Mouse (Mus musculus): ENCODE data around the gene Crls1. TPM values are rescaled to one million over a fixed set of nuclear protein-coding genes. Genes with fewer than 3 reads are reported as not detected.

The Crls1 gene
- polyA plus RNA-seq, 1 experiment from 2014 or later, result 18.9 TPM

- ATAC-seq, result no peak
- no peak overlapping the region for H3K27ac ChIP-seq (ENCODE audit: low read depth)
- no peak overlapping the region for H3K4me2 ChIP-seq (ENCODE audit: low read depth, low read length)
- no peaks in the 10 kb centered on the region for H3K4me1 ChIP-seq (ENCODE audit: insufficient read depth)
- 44% methylated on average over 1 of the region's 1 CpGs for WGBS (ENCODE audit: insufficient replicate concordance)
- no peaks in the 10 kb centered on the region for H3K27me3 ChIP-seq (ENCODE audit: insufficient read depth, low read length)
- TF ChIP-seq EP300 (IDR thresholded peaks at IDR 0.05; ENCODE audit: low read depth) (no peak), CTCF (IDR thresholded peaks at IDR 0.05; ENCODE audit: low read depth) (no peak)
- H3K4me3 ChIP-seq (ENCODE audit: low read depth, low read length), result no peak overlapping the region
- no peaks in the 10 kb centered on the region for H3K9me3 ChIP-seq (ENCODE audit: low read length)
- no peak overlapping the region for H3K9ac ChIP-seq (replicated peaks)
- no peak for DNase-seq
- no peaks in the 10 kb centered on the region for H3K36me3 ChIP-seq (replicated peaks; ENCODE audit: insufficient read depth, low read length)
These were observed 54.1 kb downstream of the Crls1 start for GRCm38 (mm10) chr2:132900596-132900995.

GRCm38 (mm10) chr2:132901636-132902035 is 55.2 kb downstream of the Crls1 start:
- Histone ChIP-seq H3K9ac (replicated peaks) (no peak overlapping the region), H3K27me3 (ENCODE audit: insufficient read depth, low read length) (no peaks in the 10 kb centered on the region)

GRCm38 (mm10) chr2:132902056-132902455 is 55.6 kb downstream of the Crls1 start:
- Histone ChIP-seq H3K36me3 (replicated peaks; ENCODE audit: insufficient read depth, low read length) (no peaks in the 10 kb centered on the region), H3K4me3 (ENCODE audit: low read depth, low read length) (no peak overlapping the region), H3K9ac (replicated peaks) (no peak overlapping the region), H3K27me3 (ENCODE audit: insufficient read depth, low read length) (no peaks in the 10 kb centered on the region), H3K4me2 (ENCODE audit: low read depth, low read length) (no peak overlapping the region), H3K9me3 (ENCODE audit: low read length) (no peaks in the 10 kb centered on the region), H3K4me1 (ENCODE audit: insufficient read depth) (no peaks in the 10 kb centered on the region), H3K27ac (ENCODE audit: low read depth) (no peak overlapping the region)
- TF ChIP-seq CTCF (IDR thresholded peaks at IDR 0.05; ENCODE audit: low read depth) (no peak), EP300 (IDR thresholded peaks at IDR 0.05; ENCODE audit: low read depth) (no peak)
- DNase-seq, result no peak
- 79% methylated on average over 3 of the region's 4 CpGs for WGBS (ENCODE audit: insufficient replicate concordance)
- ATAC-seq, result no peak

More at GRCm38 (mm10) chr2:132901636-132902035, 55.2 kb downstream of the Crls1 start:
- Histone ChIP-seq H3K4me1 (ENCODE audit: insufficient read depth) (no peaks in the 10 kb centered on the region), H3K4me2 (ENCODE audit: low read depth, low read length) (no peak overlapping the region), H3K9me3 (ENCODE audit: low read length) (no peaks in the 10 kb centered on the region), H3K36me3 (replicated peaks; ENCODE audit: insufficient read depth, low read length) (no peaks in the 10 kb centered on the region), H3K27ac (ENCODE audit: low read depth) (no peak overlapping the region), H3K4me3 (ENCODE audit: low read depth, low read length) (no peak overlapping the region)
- DNase-seq (no peak), ATAC-seq (no peak)
- TF ChIP-seq CTCF (IDR thresholded peaks at IDR 0.05; ENCODE audit: low read depth) (no peak), EP300 (IDR thresholded peaks at IDR 0.05; ENCODE audit: low read depth) (no peak)
- WGBS (ENCODE audit: insufficient replicate concordance), result 70% methylated on average over 4 of the region's 4 CpGs

- H3K9ac ChIP-seq (replicated peaks), result no peak overlapping the region
- no peaks in the 10 kb centered on the region for H3K9me3 ChIP-seq (ENCODE audit: low read length)
- no peak for TF ChIP-seq EP300 (IDR thresholded peaks at IDR 0.05; ENCODE audit: low read depth)
- TF ChIP-seq CTCF (IDR thresholded peaks at IDR 0.05; ENCODE audit: low read depth), result peak; percentile 80
- H3K27ac ChIP-seq (ENCODE audit: low read depth), result no peak overlapping the region
- no peaks in the 10 kb centered on the region for H3K36me3 ChIP-seq (replicated peaks; ENCODE audit: insufficient read depth, low read length)
- no peak overlapping the region for H3K4me2 ChIP-seq (ENCODE audit: low read depth, low read length)
- 27% methylated on average over 3 of the region's 3 CpGs for WGBS (ENCODE audit: insufficient replicate concordance)
- no peak overlapping the region for H3K4me3 ChIP-seq (ENCODE audit: low read depth, low read length)
- H3K4me1 ChIP-seq (ENCODE audit: insufficient read depth), result no peaks in the 10 kb centered on the region
- no peaks in the 10 kb centered on the region for H3K27me3 ChIP-seq (ENCODE audit: insufficient read depth, low read length)
- ATAC-seq, result peak; percentile 88
- peak; percentile 39 for DNase-seq
These were observed 57.0 kb downstream of the Crls1 start for GRCm38 (mm10) chr2:132903498-132903897.

GRCm38 (mm10) chr2:132904961-132905360 is 58.5 kb downstream of the Crls1 start:
- TF ChIP-seq EP300 (IDR thresholded peaks at IDR 0.05; ENCODE audit: low read depth), result no peak
- no peak for TF ChIP-seq CTCF (IDR thresholded peaks at IDR 0.05; ENCODE audit: low read depth)
- H3K9ac ChIP-seq (replicated peaks), result no peak overlapping the region
- H3K27ac ChIP-seq (ENCODE audit: low read depth), result no peak overlapping the region
- DNase-seq (no peak), ATAC-seq (no peak)
- WGBS (ENCODE audit: insufficient replicate concordance), result 41% methylated on average over 2 of the region's 2 CpGs
- no peaks in the 10 kb centered on the region for H3K36me3 ChIP-seq (replicated peaks; ENCODE audit: insufficient read depth, low read length)
- no peaks in the 10 kb centered on the region for H3K4me1 ChIP-seq (ENCODE audit: insufficient read depth)
- H3K4me3 ChIP-seq (ENCODE audit: low read depth, low read length), result no peak overlapping the region
- no peaks in the 10 kb centered on the region for H3K9me3 ChIP-seq (ENCODE audit: low read length)
- H3K4me2 ChIP-seq (ENCODE audit: low read depth, low read length), result no peak overlapping the region
- H3K27me3 ChIP-seq (ENCODE audit: insufficient read depth, low read length), result no peaks in the 10 kb centered on the region

GRCm38 (mm10) chr2:132906763-132907162 is 60.3 kb downstream of the Crls1 start:
- TF ChIP-seq CTCF (IDR thresholded peaks at IDR 0.05; ENCODE audit: low read depth) (peak; percentile 72), EP300 (IDR thresholded peaks at IDR 0.05; ENCODE audit: low read depth) (no peak)
- peak; percentile 23 for DNase-seq
- H3K27ac ChIP-seq (ENCODE audit: low read depth), result no peak overlapping the region
- H3K9me3 ChIP-seq (ENCODE audit: low read length), result no peaks in the 10 kb centered on the region
- no peaks in the 10 kb centered on the region for H3K27me3 ChIP-seq (ENCODE audit: insufficient read depth, low read length)
- ATAC-seq, result no peak
- no peak overlapping the region for H3K9ac ChIP-seq (replicated peaks)
- no peaks in the 10 kb centered on the region for H3K36me3 ChIP-seq (replicated peaks; ENCODE audit: insufficient read depth, low read length)
- no peak overlapping the region for H3K4me2 ChIP-seq (ENCODE audit: low read depth, low read length)
- no peaks in the 10 kb centered on the region for H3K4me1 ChIP-seq (ENCODE audit: insufficient read depth)
- no peak overlapping the region for H3K4me3 ChIP-seq (ENCODE audit: low read depth, low read length)
- 22% methylated on average over 8 of the region's 8 CpGs for WGBS (ENCODE audit: insufficient replicate concordance)

- TF ChIP-seq CTCF (IDR thresholded peaks at IDR 0.05; ENCODE audit: low read depth) (no peak), EP300 (IDR thresholded peaks at IDR 0.05; ENCODE audit: low read depth) (no peak)
- H3K4me2 ChIP-seq (ENCODE audit: low read depth, low read length), result no peak overlapping the region
- H3K4me3 ChIP-seq (ENCODE audit: low read depth, low read length), result no peak overlapping the region
- H3K27me3 ChIP-seq (ENCODE audit: insufficient read depth, low read length), result no peaks in the 10 kb centered on the region
- 62% methylated on average over 1 of the region's 1 CpGs for WGBS (ENCODE audit: insufficient replicate concordance)
- H3K9me3 ChIP-seq (ENCODE audit: low read length), result no peaks in the 10 kb centered on the region
- no peaks in the 10 kb centered on the region for H3K36me3 ChIP-seq (replicated peaks; ENCODE audit: insufficient read depth, low read length)
- ATAC-seq (no peak), DNase-seq (no peak)
- H3K27ac ChIP-seq (ENCODE audit: low read depth), result no peak overlapping the region
- H3K4me1 ChIP-seq (ENCODE audit: insufficient read depth), result no peaks in the 10 kb centered on the region
- no peak overlapping the region for H3K9ac ChIP-seq (replicated peaks)
These were observed 68.3 kb downstream of the Crls1 start for GRCm38 (mm10) chr2:132914785-132915184.

Other genes with a start within 250 kb of the Crls1 start
- gene Shld1, start 159.7 kb upstream of the Crls1 start, polyA plus RNA-seq (2015; fragmentation: Nextera tagmentation; extraction: Ambion mirVana), result 9.5 and 11.1 TPM in 2 replicates
- gene Chgb, start 65.4 kb upstream of the Crls1 start, polyA plus RNA-seq (2015; fragmentation: Nextera tagmentation; extraction: Ambion mirVana), result 0.09 TPM in 1 of 2 replicates, not detected in the other
- gene Trmt6, start 30.6 kb upstream of the Crls1 start, polyA plus RNA-seq (2015; fragmentation: Nextera tagmentation; extraction: Ambion mirVana), result 17.3 TPM in 2 replicates
- gene Mcm8, start 30.5 kb upstream of the Crls1 start, polyA plus RNA-seq (2015; fragmentation: Nextera tagmentation; extraction: Ambion mirVana), result 2.1 and 2.9 TPM in 2 replicates
- gene Lrrn4, start 34.2 kb downstream of the Crls1 start, polyA plus RNA-seq (2015; fragmentation: Nextera tagmentation; extraction: Ambion mirVana), result 0.97 and 1.2 TPM in 2 replicates
- 0.41 and 0.43 TPM in 2 replicates for gene Fermt1, start 99.2 kb downstream of the Crls1 start, polyA plus RNA-seq (2015; fragmentation: Nextera tagmentation; extraction: Ambion mirVana)

Data from liver, postnatal 0 days (tissue).